Mouse (Mus musculus) lung, embryonic 15.5 days (tissue): Measurements from ENCODE around the gene Socs5. TPM values are rescaled to one million over a fixed set of nuclear protein-coding genes. Genes with fewer than 3 reads are reported as not detected.

Source experiments
- ATAC-seq: fragments of 200-750 bp; cut with Nextera tagmentation; 2 replicates; pipeline ENCODE4 v1.8.0; 2017; ENCODE audit warnings: moderate number of reproducible peaks, borderline replicate concordance; ENCODE audit not compliant: low FRiP score, low TSS enrichment; ENCODE audit errors: extremely low read depth
- H3K27ac ChIP-seq: fragments of 300-500 bp; sonication (generic); 2 replicates; pipeline ENCODE4 v1.5.1; 2015; ENCODE audit warnings: moderate library complexity, mild to moderate bottlenecking, inconsistent platforms
- H3K27me3 ChIP-seq: fragments of 300-500 bp; sonication (generic); 2 replicates; pipeline ENCODE4 v1.6.1; 2015; ENCODE audit warnings: inconsistent platforms
- H3K36me3 ChIP-seq: fragments of 300-500 bp; sonication (generic); 2 replicates; pipeline ENCODE4 v1.6.1; 2015; ENCODE audit warnings: inconsistent platforms
- H3K4me1 ChIP-seq: fragments of 300-500 bp; sonication (generic); 2 replicates; pipeline ENCODE4 v1.6.1; 2015; ENCODE audit warnings: inconsistent platforms
- H3K4me2 ChIP-seq: fragments of 300-500 bp; sonication (generic); 2 replicates; pipeline ENCODE4 v1.6.1; 2015; ENCODE audit warnings: inconsistent platforms, mild to moderate bottlenecking, moderate library complexity
- H3K4me3 ChIP-seq: fragments of 300-500 bp; sonication (generic); 2 replicates; pipeline ENCODE4 v1.5.1; 2015; ENCODE audit warnings: mild to moderate bottlenecking, inconsistent platforms
- H3K9ac ChIP-seq: fragments of 300-500 bp; sonication (generic); 2 replicates; pipeline ENCODE4 v1.6.1; 2015; ENCODE audit warnings: inconsistent platforms
- H3K9me3 ChIP-seq: fragments of 300-500 bp; sonication (generic); 2 replicates; pipeline ENCODE4 v1.6.1; 2016; ENCODE audit warnings: inconsistent platforms
- WGBS: fragments of 180-500 bp; shearing (Covaris S2); methylation state at CpG from one replicate; pipeline ENCODE4 v1.1.7; 2015; 5-methylcytosine and 5-hydroxymethylcytosine counted together
- polyA plus RNA-seq: library from polyadenylated mRNA; unstranded; fragments of >200 nt; fragmentation: Nextera tagmentation; extraction: Ambion mirVana; gene quantifications from 2 replicates; pipeline ENCODE4 v1.2.1, GENCODE M21; 2015

Gene Socs5
- polyA plus RNA-seq, 1 experiment from 2014 or later: 14.2 TPM

GRCm38 (mm10) chr17:87146415-87147021 lies 39.0 kb downstream of the Socs5 start:
- Histone ChIP-seq H3K9ac (no peak overlapping the region), H3K4me2 (no peak overlapping the region), H3K4me1 (peaks cover 8% of the 10 kb centered on the region; the same call in 1 of the 2 replicates), H3K9me3 (no peaks in the 10 kb centered on the region), H3K36me3 (no peaks in the 10 kb centered on the region), H3K27me3 (no peaks in the 10 kb centered on the region), H3K27ac (no peak overlapping the region), H3K4me3 (no peak overlapping the region)
- ATAC-seq: no peak
- WGBS: 68% methylated on average over 8 of the region's 8 CpGs

GRCm38 (mm10) chr17:87149762-87150161 lies 42.3 kb downstream of the Socs5 start:
- Histone ChIP-seq H3K4me2 (no peak overlapping the region), H3K9me3 (no peaks in the 10 kb centered on the region), H3K27ac (no peak overlapping the region), H3K4me3 (no peak overlapping the region), H3K36me3 (no peaks in the 10 kb centered on the region), H3K9ac (no peak overlapping the region), H3K4me1 (peaks cover 8% of the 10 kb centered on the region), H3K27me3 (no peaks in the 10 kb centered on the region)
- no peak for ATAC-seq
- 73% methylated on average over 12 of the region's 12 CpGs for WGBS

GRCm38 (mm10) chr17:87152984-87153383 lies 45.5 kb downstream of the Socs5 start:
- no peak overlapping the region for H3K4me2 ChIP-seq
- no peak overlapping the region for H3K27ac ChIP-seq
- WGBS: 38% methylated on average over 5 of the region's 5 CpGs
- no peaks in the 10 kb centered on the region for H3K9me3 ChIP-seq
- ATAC-seq: no peak
- H3K36me3 ChIP-seq: no peaks in the 10 kb centered on the region
- no peaks in the 10 kb centered on the region for H3K27me3 ChIP-seq
- peaks cover 13% of the 10 kb centered on the region for H3K4me1 ChIP-seq
- no peak overlapping the region for H3K9ac ChIP-seq
- H3K4me3 ChIP-seq: no peak overlapping the region

GRCm38 (mm10) chr17:87155664-87156063 lies 48.2 kb downstream of the Socs5 start:
- Histone ChIP-seq H3K4me3 (no peak overlapping the region), H3K9me3 (no peaks in the 10 kb centered on the region), H3K27ac (no peak overlapping the region), H3K9ac (no peak overlapping the region), H3K27me3 (no peaks in the 10 kb centered on the region), H3K36me3 (no peaks in the 10 kb centered on the region), H3K4me1 (peaks cover 13% of the 10 kb centered on the region), H3K4me2 (no peak overlapping the region)
- ATAC-seq: no peak
- 46% methylated on average over 3 of the region's 3 CpGs for WGBS

GRCm38 (mm10) chr17:87157739-87158138 lies 50.3 kb downstream of the Socs5 start:
- H3K36me3 ChIP-seq: no peaks in the 10 kb centered on the region
- H3K9ac ChIP-seq: no peak overlapping the region
- H3K4me1 ChIP-seq: peaks cover 13% of the 10 kb centered on the region
- WGBS: 74% methylated on average over 13 of the region's 13 CpGs
- H3K4me2 ChIP-seq: no peak overlapping the region
- H3K27me3 ChIP-seq: no peaks in the 10 kb centered on the region
- ATAC-seq: no peak
- H3K9me3 ChIP-seq: no peaks in the 10 kb centered on the region
- no peak overlapping the region for H3K27ac ChIP-seq
- no peak overlapping the region for H3K4me3 ChIP-seq

- no peak for ATAC-seq
- WGBS: 69% methylated on average over 14 of the region's 14 CpGs
- no peak overlapping the region for H3K9ac ChIP-seq
- H3K4me3 ChIP-seq: no peak overlapping the region
- H3K4me2 ChIP-seq: no peak overlapping the region
- H3K4me1 ChIP-seq: peaks cover 5% of the 10 kb centered on the region; the same call in 1 of the 2 replicates
- no peaks in the 10 kb centered on the region for H3K9me3 ChIP-seq
- no peaks in the 10 kb centered on the region for H3K36me3 ChIP-seq
- H3K27ac ChIP-seq: no peak overlapping the region
- H3K27me3 ChIP-seq: no peaks in the 10 kb centered on the region
Observed at GRCm38 (mm10) chr17:87158597-87158996, 51.1 kb downstream of the Socs5 start.

GRCm38 (mm10) chr17:87160270-87160669 lies 52.8 kb downstream of the Socs5 start:
- Histone ChIP-seq H3K4me1 (peaks cover 5% of the 10 kb centered on the region; the same call in 1 of the 2 replicates), H3K9me3 (no peaks in the 10 kb centered on the region), H3K27me3 (no peaks in the 10 kb centered on the region), H3K9ac (no peak overlapping the region), H3K4me3 (no peak overlapping the region), H3K4me2 (no peak overlapping the region), H3K36me3 (no peaks in the 10 kb centered on the region), H3K27ac (no peak overlapping the region)
- ATAC-seq: no peak
- WGBS: 65% methylated on average over 3 of the region's 3 CpGs

GRCm38 (mm10) chr17:87164312-87164922 lies 56.9 kb downstream of the Socs5 start:
- 82% methylated on average over 7 of the region's 7 CpGs for WGBS
- no peak overlapping the region for H3K9ac ChIP-seq
- no peaks in the 10 kb centered on the region for H3K9me3 ChIP-seq
- no peak overlapping the region for H3K4me3 ChIP-seq
- H3K4me2 ChIP-seq: no peak overlapping the region
- no peaks in the 10 kb centered on the region for H3K27me3 ChIP-seq
- H3K27ac ChIP-seq: no peak overlapping the region
- H3K36me3 ChIP-seq: no peaks in the 10 kb centered on the region
- no peaks in the 10 kb centered on the region for H3K4me1 ChIP-seq
- no peak for ATAC-seq

GRCm38 (mm10) chr17:87167407-87167806 lies 59.9 kb downstream of the Socs5 start:
- H3K4me2 ChIP-seq: no peak overlapping the region
- no peaks in the 10 kb centered on the region for H3K9me3 ChIP-seq
- H3K27me3 ChIP-seq: no peaks in the 10 kb centered on the region
- H3K4me1 ChIP-seq: no peaks in the 10 kb centered on the region
- 92% methylated on average over 5 of the region's 5 CpGs for WGBS
- no peak for ATAC-seq
- H3K9ac ChIP-seq: no peak overlapping the region
- H3K36me3 ChIP-seq: no peaks in the 10 kb centered on the region
- H3K4me3 ChIP-seq: no peak overlapping the region
- no peak overlapping the region for H3K27ac ChIP-seq

GRCm38 (mm10) chr17:87169076-87169475 lies 61.6 kb downstream of the Socs5 start:
- H3K4me3 ChIP-seq: no peak overlapping the region
- no peak for ATAC-seq
- no peak overlapping the region for H3K9ac ChIP-seq
- no peaks in the 10 kb centered on the region for H3K9me3 ChIP-seq
- no peaks in the 10 kb centered on the region for H3K27me3 ChIP-seq
- 50% methylated on average over 3 of the region's 3 CpGs for WGBS
- no peak overlapping the region for H3K4me2 ChIP-seq
- H3K36me3 ChIP-seq: no peaks in the 10 kb centered on the region
- peaks cover 3% of the 10 kb centered on the region; the same call in 1 of the 2 replicates for H3K4me1 ChIP-seq
- no peak overlapping the region for H3K27ac ChIP-seq

GRCm38 (mm10) chr17:87170364-87170763 lies 62.9 kb downstream of the Socs5 start:
- no peaks in the 10 kb centered on the region for H3K27me3 ChIP-seq
- WGBS: 33% methylated on average over 5 of the region's 5 CpGs

GRCm38 (mm10) chr17:87172031-87172430 lies 64.6 kb downstream of the Socs5 start:
- H3K4me2 ChIP-seq: no peak overlapping the region
- no peaks in the 10 kb centered on the region for H3K27me3 ChIP-seq
- H3K9ac ChIP-seq: no peak overlapping the region
- no peak for ATAC-seq
- peaks cover 32% of the 10 kb centered on the region for H3K4me1 ChIP-seq
- no peaks in the 10 kb centered on the region for H3K36me3 ChIP-seq
- no peak overlapping the region for H3K4me3 ChIP-seq
- 73% methylated on average over 3 of the region's 3 CpGs for WGBS
- no peaks in the 10 kb centered on the region for H3K9me3 ChIP-seq
- H3K27ac ChIP-seq: no peak overlapping the region

More at GRCm38 (mm10) chr17:87170364-87170763, 62.9 kb downstream of the Socs5 start:
- Histone ChIP-seq H3K4me1 (peaks cover 16% of the 10 kb centered on the region), H3K9ac (no peak overlapping the region), H3K27ac (no peak overlapping the region), H3K4me2 (no peak overlapping the region), H3K36me3 (no peaks in the 10 kb centered on the region), H3K9me3 (no peaks in the 10 kb centered on the region), H3K4me3 (no peak overlapping the region)
- no peak for ATAC-seq
